Mouse (Mus musculus) retina, adult 2 months (tissue): ENCODE results near the gene Fam122a.

Experiments
- DNase-seq: peaks from one replicate; pipeline ENCODE4 v3.0.0-alpha.2; 2012; ENCODE audit warnings: low read depth, low spot score

Fam122a gene

DNA sequence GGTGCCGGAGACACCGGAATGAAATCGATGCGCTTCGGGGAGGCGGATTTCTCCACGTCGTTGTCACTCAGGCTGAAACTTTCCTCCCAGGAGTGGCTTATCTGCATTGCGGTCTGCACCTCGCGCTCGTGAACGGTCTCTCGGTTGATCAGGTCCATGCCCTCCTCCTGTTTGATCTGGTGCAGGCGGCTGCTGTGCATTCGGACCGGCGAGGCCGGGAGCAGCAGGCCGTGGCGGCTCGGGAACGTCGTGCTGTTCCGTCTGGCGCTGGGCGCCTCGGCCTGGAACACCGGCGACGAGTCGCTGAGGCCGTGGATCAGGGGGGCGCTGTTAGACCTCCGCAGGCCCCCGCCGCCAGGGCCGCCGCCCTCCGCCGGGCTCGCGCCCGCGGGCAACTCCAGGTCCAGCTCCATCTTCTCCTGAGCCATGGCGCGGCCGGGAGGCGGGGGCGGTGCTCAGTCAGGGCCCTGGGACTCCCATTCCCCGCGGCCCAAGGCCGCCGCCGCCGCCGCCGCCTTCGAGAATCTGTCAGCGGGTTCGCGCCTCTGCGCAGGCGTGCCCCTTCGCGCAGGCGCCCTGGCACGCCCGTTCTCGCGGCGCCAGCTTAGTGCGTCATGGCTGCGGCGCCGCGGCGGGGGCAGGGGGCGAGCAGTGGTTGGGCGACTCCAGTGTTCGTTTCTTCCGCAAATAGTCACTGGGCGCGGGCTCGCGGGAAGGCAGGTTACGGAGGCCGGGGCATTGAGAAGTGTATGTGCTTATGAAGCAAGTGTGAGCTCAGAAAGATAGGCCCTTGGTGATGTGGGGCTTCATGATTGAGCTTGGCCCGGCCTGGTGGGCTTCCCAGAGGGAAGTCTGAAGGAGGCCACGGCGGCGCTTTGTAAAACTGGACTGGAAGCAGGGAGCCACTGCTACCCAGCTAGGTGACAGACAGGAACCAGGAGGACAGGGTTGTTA is at the start of gene Fam122a:
Gene Fam122a, minus strand, starts transcription at position 428 of the 954 bp plus-strand sequence.
- DNase-seq: peak; percentile 86

DNA sequence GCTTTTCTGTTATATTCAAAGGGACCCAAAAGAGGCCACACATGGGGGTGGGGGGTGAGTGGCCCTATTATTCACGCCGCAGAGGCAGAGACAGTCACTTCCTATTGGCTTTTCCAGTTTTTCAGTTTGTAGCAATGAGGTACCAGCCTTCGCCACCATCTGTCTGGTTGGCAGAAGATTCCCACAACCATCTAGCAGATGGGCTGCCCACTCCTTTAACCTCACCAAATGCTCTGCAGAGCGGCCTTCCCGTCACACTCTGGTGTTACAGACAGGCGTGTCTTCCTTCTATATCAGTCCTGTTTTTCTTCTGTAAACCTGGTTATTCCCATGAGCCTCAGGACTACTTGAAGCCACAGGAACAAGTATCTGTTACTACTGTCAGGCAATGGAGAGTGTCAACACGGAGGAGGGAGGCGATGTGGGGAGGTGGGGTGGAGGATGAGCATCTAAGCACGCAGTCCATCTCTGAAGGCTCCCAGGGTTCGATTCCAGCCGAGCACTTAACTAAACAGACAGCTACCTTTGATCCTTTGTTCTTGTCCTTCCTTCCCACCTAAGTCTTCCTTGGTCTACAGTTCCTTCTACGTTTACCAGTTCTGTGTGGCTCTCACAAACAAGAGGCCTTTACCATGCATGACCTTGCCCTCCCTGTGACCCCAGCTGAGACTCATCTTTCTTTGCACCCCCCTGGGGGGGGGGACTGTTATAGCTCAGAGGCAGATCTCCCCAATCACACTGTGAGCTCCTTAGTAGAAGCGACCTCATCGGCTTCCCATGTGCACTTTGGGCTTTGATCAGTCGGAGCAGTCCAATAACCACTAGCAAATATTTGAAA is 46.5 kb upstream of the Fam122a start:
- no peak for DNase-seq

DNA sequence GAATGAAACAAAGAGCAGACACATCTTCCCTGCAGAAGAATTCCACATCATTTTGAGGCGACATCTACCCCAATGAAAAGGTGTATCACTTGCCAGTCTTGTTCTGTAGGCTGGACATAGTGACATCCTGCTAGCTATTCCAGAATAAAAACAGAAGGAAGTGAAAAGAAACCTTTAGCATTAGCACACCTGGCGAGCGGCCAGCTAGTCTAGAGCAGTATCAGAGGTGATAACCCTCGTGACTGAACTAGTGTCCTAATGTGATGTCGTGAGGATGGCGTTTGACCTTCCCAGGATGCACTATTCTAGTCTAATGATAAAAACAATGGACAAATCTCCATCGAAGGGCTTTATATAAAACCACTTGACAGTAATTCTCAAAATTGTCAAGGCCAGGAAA is 44.8 kb upstream of the Fam122a start:
- DNase-seq: no peak

DNA sequence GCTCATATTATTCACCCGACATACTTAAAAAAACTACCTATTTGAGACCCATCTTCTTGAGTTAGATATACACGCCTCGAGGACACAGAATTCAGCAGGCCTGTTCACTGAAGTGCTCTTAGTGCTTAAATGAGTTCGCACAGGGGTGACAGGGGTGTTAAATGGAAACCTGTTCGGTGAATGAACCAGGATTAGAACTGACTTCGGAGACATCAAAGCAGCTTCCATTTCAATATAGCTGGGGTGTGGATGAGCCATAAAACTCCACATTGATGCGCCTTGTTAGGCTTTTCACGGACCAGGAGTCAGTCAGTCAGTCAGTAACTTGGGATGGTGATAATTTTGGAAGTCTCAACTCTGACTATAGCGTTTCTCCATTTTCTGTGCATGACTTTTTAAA is 44.0 kb upstream of the Fam122a start:
- no peak for DNase-seq

DNA sequence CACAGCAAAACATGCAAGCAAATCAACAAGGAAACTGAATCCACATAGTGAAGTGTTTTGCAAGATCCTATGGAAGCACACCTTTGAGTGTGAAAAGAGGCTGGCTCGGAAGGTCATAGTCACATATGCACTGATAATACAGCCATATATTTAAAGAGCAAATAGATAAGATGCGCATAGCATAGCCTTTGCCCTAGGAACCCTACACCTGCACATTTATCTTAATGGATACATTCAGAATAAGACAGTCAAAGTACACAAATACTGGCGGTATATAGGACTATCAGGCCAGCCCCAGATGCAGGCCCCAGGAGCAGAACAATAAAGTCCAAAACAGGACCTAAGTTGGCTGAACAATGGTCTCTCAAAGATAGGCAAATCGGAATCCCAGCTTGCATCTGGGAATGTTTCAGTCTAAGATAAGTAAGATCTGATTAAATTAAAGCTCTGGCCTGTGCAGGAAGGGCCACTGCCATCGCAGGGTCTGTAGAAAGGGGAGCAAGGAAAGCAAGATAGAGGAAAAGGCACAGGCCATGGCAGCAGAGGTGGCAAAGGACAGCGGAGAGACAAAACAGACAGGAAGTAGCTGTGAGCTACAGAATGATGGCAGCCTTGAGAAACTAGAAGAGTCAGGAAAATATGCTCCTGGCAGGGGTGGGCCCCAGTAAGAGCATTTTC is 42.7 kb upstream of the Fam122a start:
- DNase-seq: no peak

DNA sequence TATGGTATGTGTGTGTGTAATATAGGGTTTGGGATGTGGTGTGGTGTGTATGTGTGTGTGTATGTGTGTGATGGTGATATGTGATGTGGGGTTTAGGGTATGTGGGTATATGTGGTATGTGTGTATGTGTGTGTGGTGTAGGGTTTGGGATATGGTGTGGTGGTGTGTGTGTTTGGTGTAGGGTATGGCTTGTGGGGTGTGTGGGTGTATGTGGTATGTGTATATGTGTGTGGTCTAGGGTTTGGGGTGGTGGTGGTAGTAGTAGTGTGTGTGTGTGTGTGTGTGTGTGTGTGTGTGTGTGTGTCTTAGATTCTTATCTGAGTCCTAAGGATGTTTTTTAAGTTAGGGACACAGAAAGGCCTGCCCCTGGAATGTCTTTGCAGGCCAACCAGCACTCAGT is 41.2 kb upstream of the Fam122a start:
- DNase-seq: no peak

DNA sequence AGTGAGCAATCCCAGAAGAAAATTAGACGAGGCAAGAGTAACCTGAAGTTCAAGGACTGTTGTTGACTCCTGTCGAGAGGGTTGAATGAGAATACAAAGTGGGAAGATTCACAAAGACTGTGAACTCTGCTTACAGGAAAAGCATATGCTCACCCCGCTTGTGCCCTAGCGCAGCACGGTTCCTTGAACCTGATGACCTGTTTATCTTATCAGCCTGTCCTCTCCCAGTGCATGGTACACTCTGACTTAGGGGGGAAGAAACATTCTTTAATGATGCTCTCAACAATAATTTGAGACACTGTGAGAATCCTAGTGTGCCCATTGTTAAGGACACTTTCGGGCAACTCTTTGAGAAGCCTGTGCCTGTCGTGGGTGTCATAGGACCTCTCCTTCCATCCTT is 39.9 kb upstream of the Fam122a start:
- DNase-seq: no peak

DNA sequence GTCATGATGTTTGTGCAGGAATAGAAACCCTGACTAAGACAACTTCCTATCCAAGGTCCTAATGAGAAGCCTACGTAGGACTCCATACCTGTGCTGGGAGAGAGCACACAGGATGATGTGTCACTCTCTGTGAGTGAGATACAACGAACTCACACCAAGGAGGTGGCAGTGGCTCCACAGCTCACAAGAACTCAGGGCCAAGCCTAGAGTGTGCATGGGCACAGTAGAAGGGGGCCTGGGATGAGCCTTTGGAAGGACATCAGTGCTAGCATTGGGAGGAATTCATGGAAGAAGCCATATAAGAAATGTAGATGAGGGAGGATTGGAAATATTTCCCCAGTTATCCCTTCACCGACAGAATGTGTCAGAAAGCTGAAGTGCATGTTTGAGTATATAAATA is 38.8 kb upstream of the Fam122a start:
- DNase-seq: no peak

DNA sequence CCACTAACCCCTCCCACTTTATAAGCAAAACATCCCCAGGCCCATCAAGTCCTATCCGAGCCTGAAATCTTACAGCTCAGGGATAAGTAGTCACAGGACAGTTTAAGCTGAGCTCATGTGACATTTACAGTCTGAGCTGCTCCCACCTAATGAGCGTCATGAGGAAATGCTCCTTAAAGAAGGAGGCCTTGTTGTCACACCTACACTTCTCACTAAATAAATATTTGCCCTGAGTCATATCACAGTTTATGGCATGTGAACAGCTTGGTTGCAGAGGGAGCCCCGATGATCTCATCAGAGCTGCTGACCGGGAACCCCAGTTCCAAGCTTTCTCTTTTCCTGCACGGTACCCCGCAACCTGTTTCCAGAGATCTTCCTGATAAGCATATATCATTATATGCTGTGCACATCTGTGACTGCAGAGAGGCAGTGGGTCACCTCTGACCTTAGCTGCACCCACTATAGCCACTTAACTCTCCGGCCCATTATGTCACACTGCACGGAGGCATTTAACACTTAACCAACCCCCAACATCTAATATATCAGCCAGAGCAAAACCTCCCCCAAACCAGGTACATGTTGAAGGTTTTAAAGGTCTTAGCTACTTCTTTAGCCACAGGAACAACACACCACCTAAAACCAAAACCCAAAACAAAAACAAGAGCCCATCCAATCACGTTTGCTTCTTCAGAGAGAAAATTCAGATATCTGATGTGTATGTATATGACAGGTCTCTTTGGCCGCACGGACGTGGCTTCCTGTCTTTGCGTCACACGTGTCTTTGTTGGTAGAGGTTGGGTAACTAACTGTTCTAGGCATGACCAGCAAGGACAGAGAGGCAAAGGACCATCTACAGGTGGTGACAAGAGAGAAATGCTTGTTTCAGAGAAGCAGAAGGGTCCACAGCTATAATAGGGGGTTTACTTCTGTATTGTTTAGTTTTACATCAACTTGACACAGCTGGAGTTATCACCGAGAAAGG is 37.8 kb upstream of the Fam122a start:
- no peak for DNase-seq

DNA sequence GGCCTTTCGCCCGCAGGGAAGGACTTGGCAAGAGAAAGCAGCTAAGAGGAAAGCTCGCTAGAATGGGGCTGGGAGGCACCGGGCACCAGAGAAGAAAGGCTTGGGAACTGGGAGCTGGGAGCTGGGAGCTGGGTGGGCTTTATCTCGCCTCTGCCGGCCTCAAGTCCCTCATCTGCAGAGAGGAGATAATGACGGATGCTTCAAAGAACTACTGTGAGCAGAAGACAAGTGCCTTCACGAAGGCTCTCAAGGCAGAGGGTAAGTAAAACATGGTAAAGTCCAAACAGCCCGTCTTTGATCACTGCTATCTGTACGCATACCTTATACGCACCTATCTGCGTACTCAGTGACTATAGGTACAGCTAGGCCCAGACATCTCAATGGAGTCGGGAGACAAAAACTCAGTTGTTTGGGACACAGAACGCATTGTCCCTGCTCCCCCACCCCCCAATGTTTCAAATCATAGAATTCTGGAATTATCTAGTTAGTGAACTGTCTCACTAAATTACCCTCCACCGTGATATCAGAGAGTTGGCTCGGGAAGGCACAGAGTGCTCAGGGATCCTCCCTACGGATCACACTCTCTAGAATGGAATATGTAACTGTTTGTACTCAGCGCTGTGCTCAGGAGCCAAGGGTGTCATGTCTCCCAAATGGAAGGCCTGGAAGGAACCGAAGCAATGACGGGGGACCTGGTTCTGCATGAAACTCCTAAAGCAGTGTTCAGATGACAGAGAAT is 36.1 kb upstream of the Fam122a start:
- DNase-seq: no peak

DNA sequence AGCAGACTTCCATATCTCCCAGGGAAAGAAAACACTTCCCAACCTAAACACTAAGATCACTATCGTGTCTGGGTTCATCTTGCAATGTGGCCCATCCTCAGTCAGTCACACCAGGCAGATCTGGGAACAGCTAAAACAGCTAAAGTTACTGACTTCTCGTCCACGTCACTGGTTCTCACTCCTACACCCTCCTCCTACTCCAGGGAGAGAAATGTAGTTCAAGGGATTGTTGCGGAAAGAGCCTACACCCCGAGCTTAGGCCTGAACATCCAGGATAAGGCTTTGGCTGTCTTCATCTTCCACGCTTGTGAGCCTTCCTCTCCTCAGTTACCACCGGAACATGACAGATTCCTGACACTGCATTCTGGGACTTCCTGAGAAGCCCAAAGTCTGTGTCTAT is 34.8 kb upstream of the Fam122a start:
- no peak for DNase-seq

DNA sequence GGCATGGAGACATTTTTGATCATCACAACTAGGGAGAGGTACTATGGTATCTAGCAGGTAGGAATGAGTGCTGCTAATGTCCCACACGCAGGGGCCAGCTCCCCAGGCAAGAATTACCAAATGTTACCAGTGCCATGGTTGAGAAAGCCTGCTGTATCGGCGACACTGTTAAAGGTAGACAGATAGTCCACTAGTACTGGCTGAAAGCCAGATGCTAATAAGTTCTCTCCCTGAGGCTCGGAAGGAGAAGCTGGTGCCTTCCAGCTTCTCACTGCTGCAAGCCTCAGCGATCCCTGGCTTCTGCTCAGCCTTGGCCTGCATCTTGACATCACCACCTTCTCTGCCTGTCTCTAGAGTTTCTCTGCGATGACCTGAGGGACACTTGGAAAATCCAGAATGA is 32.2 kb upstream of the Fam122a start:
- DNase-seq: no peak

DNA sequence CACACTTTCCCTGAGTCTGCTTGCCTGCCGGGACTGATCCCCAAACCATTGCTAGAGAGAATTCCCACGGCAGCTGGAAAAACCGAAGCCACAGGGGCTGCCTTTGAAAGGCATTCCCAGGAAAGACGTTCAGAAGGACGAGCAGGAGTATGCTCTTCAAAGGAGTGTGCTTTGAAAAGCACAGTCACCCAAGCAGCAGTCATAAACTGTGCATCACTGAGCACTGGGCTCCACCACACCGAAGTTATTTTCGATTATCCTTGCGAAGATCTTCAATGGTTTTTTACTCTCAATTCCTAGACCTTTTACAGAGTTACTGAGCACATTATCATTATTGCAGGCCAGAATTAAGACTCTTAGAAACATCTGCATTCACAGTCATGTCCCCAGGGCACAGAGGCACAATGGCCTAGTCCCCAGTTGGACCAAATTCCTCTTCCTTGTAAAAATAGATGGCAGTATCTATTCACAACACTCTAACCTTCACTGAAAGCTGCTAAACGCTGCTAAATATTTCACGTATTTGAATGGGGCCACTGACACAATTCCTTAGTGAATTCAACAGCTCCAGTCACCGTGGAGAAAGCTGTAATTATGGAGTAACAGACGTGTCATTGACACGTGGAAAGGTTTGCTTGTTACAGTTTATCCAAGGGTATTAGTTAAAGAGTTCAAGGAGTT is 31.1 kb upstream of the Fam122a start:
- no peak for DNase-seq

DNA sequence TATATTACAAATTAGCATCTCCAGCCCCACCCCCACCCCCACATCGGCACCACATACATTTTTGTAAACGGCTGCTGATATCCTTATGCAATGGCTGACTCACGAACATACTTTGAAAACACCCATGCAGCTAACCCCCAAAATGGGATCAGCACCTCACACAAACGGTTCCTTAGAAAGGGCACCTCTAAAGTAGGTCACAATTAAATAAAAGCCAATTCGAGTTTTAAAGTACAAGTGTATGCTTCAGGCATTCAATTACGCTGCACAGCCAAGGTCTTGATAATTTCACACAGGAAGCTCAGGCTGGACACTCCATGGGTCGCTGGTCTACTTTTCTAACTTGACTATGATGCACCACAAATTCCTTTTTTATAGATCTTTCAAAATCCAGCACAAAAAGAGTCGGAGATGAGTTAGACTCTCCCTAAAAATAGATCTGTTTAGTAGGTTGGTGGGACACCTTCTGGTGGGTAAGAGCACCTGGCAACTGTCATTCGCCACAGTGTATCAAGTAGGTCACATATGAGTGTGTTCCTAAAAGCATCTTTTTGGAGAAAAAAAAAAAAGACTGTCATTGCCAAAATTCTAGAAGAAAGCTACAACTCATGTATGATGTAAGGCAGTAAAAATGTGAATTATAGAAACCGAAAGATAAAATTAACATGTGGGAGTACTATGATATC is 25.7 kb upstream of the Fam122a start:
- DNase-seq: no peak

DNA sequence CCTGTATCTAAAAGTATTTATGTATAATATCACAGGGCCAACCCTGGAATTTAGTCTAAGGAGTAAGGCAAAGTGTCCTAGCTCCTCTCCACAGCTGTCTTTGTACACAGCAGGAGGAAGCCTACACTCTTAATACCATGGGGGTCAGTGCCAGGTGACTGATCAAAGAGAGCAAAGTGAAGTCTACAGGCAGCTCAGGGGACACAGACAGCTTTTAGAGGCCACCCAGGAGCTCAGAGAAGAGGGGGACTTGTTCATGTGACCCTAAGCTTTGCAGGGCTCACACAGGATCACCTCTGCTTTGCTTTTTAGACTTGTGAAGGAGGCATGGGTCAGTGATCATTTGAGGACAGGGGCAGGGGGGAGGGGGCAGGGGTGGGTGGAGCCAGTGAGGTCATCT is 24.4 kb upstream of the Fam122a start:
- no peak for DNase-seq

DNA sequence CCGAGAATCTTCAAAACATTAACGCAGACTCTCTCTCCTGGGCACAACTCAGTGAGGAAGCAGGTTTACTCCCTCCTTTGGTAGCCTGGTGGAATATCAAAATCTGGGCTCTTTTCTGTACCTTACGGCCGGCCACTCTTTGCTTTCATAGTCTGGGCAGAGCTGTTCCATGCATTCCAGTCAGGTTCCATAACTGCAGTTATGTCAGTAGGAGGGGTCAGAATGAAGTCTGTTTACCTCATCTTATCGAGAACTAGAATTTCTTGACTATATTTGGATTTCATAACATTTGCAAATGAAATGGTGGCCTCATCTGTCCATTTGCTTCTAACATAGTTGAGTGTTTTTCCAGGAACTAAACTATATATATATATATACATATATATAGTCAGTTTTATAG is 23.3 kb upstream of the Fam122a start:
- no peak for DNase-seq

DNA sequence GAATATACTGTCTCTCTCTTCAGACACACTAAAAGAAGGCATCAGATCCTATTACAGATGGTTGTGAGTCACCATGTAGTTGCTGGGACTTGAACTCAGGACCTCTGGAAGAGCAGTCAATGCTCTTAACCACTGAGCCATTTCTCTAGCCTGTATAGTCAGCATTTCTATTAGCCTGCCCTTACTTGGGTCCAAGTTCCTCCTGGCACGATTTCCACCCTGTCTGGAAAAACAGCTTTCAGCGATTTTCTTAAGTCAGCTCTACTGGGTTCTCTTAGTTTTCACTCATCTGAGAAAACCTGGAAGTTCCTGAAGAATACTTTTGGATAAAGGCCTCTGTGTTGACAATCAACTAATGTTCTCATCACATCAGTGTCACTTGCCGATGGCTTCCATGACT is 22.1 kb upstream of the Fam122a start:
- no peak for DNase-seq

DNA sequence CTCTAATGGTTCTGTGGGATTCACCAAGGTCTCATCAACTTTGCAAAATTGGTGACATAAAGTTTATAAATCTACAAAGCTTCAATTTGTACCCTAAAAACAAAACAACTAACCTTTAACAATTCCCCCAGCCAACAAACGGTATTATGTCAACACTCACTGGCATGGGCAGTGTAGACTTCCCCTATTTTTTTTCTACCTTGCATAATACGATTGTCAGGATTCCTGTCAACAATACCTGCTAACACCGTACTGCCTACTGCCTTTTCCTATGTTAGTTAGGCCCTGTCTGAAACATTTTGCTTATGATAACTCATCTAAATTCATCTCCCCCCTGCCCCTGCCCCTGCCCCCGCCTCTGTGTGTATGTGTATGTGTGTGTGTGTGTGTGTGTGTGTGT is 16.7 kb upstream of the Fam122a start:
- no peak for DNase-seq

DNA sequence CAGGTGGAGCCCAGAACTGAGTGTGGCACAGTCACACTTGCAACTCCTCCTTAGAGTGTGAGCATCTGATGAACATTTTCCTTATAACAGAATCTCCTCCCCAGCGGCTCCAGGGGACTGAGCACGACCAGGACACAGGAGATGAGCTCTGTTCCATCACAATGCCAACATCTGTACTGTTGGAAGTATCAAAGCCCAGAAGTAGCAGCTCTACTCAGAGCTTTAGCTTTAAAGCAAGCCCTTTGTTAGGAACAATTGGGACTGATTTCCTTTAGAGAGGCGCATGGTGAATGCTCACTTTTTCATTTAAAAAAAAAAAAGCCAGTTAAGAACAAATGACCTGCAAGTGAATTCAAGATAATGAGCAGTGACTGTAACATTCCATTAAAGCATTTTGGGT is 14.7 kb upstream of the Fam122a start:
- no peak for DNase-seq
